In genomic region chr8:34562278-34562677, GRCm38 (mm10) we compare ENCODE assay signal across 17 mouse cellular contexts.
DNase-seq lines count a peak whose midpoint lies in the region; ATAC-seq and TF ChIP-seq lines count a peak whose summit lies in the region.
"Had no signal": no experiment of that assay in that cellular context is flagged by ENCODE, and none has a peak within 500 bp of the region (broad histone marks: within the 10 kb centered on the region; RNA-seq: fewer than 3 reads in every experiment).

No protein-coding gene starts in this region.

- peak; percentile 49 for DNase-seq in kidney, postnatal 0 days (ENCODE audit: low spot score)
- peak; percentile 28 for DNase-seq in midbrain, embryonic 10.5 days (ENCODE audit: low spot score)
- peak; percentile 71 for DNase-seq in embryo, embryonic 11 days
- peak; percentile 4 for DNase-seq in skeletal muscle tissue, adult 2 months (ENCODE audit: low read depth, low spot score)
- DNase-seq in layer of hippocampus, adult 9-10 months (ENCODE audit: low spot score), result no peak
- no peak for DNase-seq in urinary bladder, postnatal 4 days (ENCODE audit: low spot score in 2 of 2)
- DNase-seq: cerebellum, adult 11 months; gastrocnemius, postnatal 10 days; heart, adult 2 months; heart, postnatal 10 days; lung, adult 2 months; thymus, postnatal 14 days had no signal

- no peaks in the 10 kb centered on the region for H3K4me1 ChIP-seq in kidney, postnatal 0 days (replicated peaks; ENCODE audit: insufficient read depth, low read length)
- H3K4me1 ChIP-seq in kidney, embryonic 16.5 days (ENCODE audit: insufficient read depth, low read length), result peaks cover 5% of the 10 kb centered on the region; the same call in 1 of the 2 replicates
- peaks cover 10% of the 10 kb centered on the region for H3K4me1 ChIP-seq in midbrain, embryonic 10.5 days
- H3K4me1 ChIP-seq in midbrain, embryonic 13.5 days (replicated peaks), result no peaks in the 10 kb centered on the region

- no peak overlapping the region for H3K4me2 ChIP-seq in kidney, postnatal 0 days (ENCODE audit: low read length)
- no peak overlapping the region for H3K4me2 ChIP-seq in kidney, embryonic 16.5 days (replicated peaks; ENCODE audit: low read depth, low read length)
- H3K4me2 ChIP-seq in midbrain, embryonic 13.5 days (replicated peaks), result no peak overlapping the region
- H3K4me2 ChIP-seq: limb, embryonic 13.5 days had no signal

- no peaks in the 10 kb centered on the region for H3K36me3 ChIP-seq in kidney, postnatal 0 days (ENCODE audit: insufficient read depth, low read length)
- H3K36me3 ChIP-seq in kidney, embryonic 16.5 days (ENCODE audit: insufficient read depth, low read length), result no peaks in the 10 kb centered on the region
- H3K36me3 ChIP-seq in midbrain, embryonic 10.5 days, result no peaks in the 10 kb centered on the region
- no peaks in the 10 kb centered on the region for H3K36me3 ChIP-seq in midbrain, embryonic 13.5 days
- H3K36me3 ChIP-seq: limb, embryonic 13.5 days had no signal

- no peak overlapping the region for H3K27ac ChIP-seq in kidney, postnatal 0 days
- no peak overlapping the region for H3K27ac ChIP-seq in kidney, embryonic 16.5 days (ENCODE audit: low read length)
- no peak overlapping the region for H3K27ac ChIP-seq in midbrain, embryonic 10.5 days (replicated peaks)
- H3K27ac ChIP-seq in midbrain, embryonic 13.5 days, result no peak overlapping the region
- H3K27ac ChIP-seq: heart, adult 2 months; limb, embryonic 13.5 days; stomach, postnatal 0 days had no signal

- H3K9ac ChIP-seq in kidney, postnatal 0 days (ENCODE audit: low read depth, low read length), result no peak overlapping the region
- H3K9ac ChIP-seq in kidney, embryonic 16.5 days (replicated peaks; ENCODE audit: low read length), result no peak overlapping the region
- no peak overlapping the region for H3K9ac ChIP-seq in midbrain, embryonic 13.5 days (replicated peaks)
- H3K9ac ChIP-seq: limb, embryonic 13.5 days had no signal

- H3K4me3 ChIP-seq in kidney, postnatal 0 days (replicated peaks; ENCODE audit: low read depth, low read length), result no peak overlapping the region
- no peak overlapping the region for H3K4me3 ChIP-seq in kidney, embryonic 16.5 days (ENCODE audit: low read length)
- H3K4me3 ChIP-seq in midbrain, embryonic 10.5 days, result no peak overlapping the region
- no peak overlapping the region for H3K4me3 ChIP-seq in midbrain, embryonic 13.5 days (replicated peaks)
- H3K4me3 ChIP-seq: heart, adult 2 months; limb, embryonic 13.5 days had no signal

- H3K9me3 ChIP-seq in kidney, postnatal 0 days (replicated peaks; ENCODE audit: low read length), result no peaks in the 10 kb centered on the region
- peaks cover 7% of the 10 kb centered on the region for H3K9me3 ChIP-seq in kidney, embryonic 16.5 days (ENCODE audit: low read length)
- H3K9me3 ChIP-seq in midbrain, embryonic 10.5 days (replicated peaks), result peaks cover 4% of the 10 kb centered on the region; the same call in 1 of the 2 replicates
- H3K9me3 ChIP-seq in midbrain, embryonic 13.5 days, result no peaks in the 10 kb centered on the region

- no peak for TF ChIP-seq CTCF in kidney, postnatal 0 days (IDR thresholded peaks at IDR 0.05; ENCODE audit: low read depth)

- no peaks in the 10 kb centered on the region for H3K27me3 ChIP-seq in kidney, postnatal 0 days (ENCODE audit: insufficient read depth, low read length)
- H3K27me3 ChIP-seq in kidney, embryonic 16.5 days (ENCODE audit: insufficient read depth, low read length), result no peaks in the 10 kb centered on the region
- peaks cover 15% of the 10 kb centered on the region for H3K27me3 ChIP-seq in midbrain, embryonic 10.5 days (ENCODE audit: low read depth, poor library complexity, severe bottlenecking)
- H3K27me3 ChIP-seq in midbrain, embryonic 13.5 days, result no peaks in the 10 kb centered on the region
- H3K27me3 ChIP-seq: limb, embryonic 13.5 days had no signal

- no peak for ATAC-seq in kidney, postnatal 0 days (replicated peaks; ENCODE audit: low FRiP score, low read depth)
- ATAC-seq in kidney, embryonic 16.5 days (ENCODE audit: low FRiP score, low TSS enrichment), result no peak
- no peak for ATAC-seq in midbrain, embryonic 13.5 days
- ATAC-seq: forebrain, embryonic 14.5 days had no signal

- 32% methylated on average over 8 of the region's 8 CpGs for WGBS in kidney, postnatal 0 days
- 24% methylated on average over 8 of the region's 8 CpGs for WGBS in kidney, embryonic 16.5 days
- WGBS in midbrain, embryonic 10.5 days, result 50% methylated on average over 8 of the region's 8 CpGs
- WGBS in midbrain, embryonic 13.5 days, result 44% methylated on average over 8 of the region's 8 CpGs

Comparison
In these comparisons a context has a peak if more than half of its experiments do, and no peak if none do; other contexts are left out.
1. DNase-seq: peak in kidney, postnatal 0 days (single experiment), midbrain, embryonic 10.5 days (single experiment), embryo, embryonic 11 days (single experiment) and skeletal muscle tissue, adult 2 months (single experiment); none in layer of hippocampus, adult 9-10 months (single experiment) and urinary bladder, postnatal 4 days (0 of 2).